Mouse (Mus musculus) right cerebral cortex, adult 18-20 months (tissue): ENCODE measurements at regions not wholly inside any gene's neighbourhood (a gene's known extent, or its start where the extent isn't known, plus 50 kb on each side); places are given as distances from the start of the nearest gene placed in this dataset.

Source experiments
- DNase-seq: peaks from one replicate; pipeline ENCODE4 v3.0.0; 2022; ENCODE audit warnings: mixed read lengths

DNA sequence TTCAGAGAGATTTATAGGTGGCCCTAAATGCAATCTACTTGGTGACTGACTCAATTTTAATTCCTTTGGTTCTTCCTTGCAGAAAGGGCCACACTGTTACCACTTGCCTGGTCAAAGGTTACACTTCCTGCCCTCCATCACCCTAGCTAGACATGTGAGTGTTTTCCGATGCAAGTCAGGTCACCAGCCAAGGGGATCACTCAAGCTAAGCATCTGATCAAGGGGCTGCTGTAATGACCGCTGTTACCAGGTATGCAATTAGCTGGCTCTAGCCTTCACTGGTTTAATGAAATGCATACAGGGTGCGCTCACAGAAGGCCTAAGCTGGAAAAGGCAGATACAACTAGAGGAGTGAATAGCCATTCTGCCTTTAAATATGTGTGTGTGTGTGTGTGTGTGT lies 105.1 kb downstream of the Mtx2 start:
- DNase-seq, result no peak

DNA sequence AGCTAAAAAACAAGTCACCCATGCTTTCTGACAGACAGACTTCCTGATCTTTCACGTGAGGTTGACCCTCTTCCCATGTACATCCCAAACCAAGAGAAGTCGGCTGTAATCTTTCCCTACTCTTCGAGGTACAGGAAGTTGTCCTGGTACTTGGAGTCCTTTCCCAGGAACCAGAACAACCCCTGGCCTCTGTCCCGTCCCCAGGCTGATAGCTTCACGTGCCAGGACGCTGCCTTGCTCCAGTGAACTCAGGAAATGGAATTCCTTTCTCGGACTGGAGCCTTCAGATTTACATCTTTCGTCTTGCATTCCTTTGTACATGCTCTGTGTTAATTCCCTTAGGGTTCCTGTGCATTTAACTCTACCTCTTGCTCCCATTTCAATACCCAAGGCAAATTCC lies 107.6 kb downstream of the Mtx2 start:
- DNase-seq, result no peak

DNA sequence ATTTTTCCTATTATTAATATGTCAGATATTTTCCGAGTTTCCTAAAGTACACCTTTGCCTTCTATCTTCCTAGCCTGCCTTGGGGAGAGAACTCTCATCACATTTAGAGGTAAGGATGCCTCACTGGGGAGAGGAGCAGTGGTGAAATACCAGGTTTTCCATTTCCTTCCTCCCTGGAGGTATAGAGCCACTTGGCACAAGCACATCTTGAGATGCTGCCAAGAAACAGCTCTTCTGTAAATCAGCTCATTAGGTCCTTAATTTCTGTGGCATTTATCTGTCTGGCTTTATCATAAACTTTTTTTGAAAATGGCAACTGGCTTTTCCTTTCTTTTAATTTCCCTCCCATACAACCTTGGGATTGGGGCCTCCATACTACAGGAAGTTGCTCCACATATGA lies 108.2 kb downstream of the Mtx2 start:
- no peak for DNase-seq

- DNase-seq, result no peak
These were observed 113.1 kb downstream of the Mtx2 start for GRCm38 (mm10) chr2:74938711-74939110.

GRCm38 (mm10) chr2:74941966-74942365 lies 116.4 kb downstream of the Mtx2 start:
- no peak for DNase-seq

DNA sequence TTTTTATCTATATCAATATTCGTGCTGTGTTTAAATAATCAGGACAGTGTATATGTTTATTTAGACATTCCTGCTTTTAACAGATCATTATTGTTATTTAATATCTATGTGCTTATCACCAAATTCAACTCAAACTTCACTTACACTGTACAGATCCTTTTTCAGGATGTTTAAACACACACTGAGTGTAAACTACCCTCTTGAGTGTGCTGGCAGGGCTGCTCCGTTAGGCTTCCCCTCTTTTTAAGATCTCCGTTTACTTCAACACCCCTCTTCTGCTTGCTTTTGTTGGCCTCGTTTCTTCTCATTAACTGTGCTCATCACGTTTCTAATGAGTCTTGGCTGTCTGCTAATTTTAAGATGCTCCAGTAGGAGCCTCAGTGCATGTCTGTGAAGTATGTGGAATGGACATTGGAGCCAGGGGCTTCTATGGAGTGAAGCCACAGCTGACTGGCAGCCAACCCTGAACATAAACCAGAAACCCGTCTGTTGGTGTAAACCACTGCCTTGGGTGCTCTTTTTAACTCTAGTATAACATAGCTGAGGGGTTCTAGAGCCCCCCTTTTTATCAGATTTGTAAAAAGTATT lies 117.1 kb downstream of the Mtx2 start:
- no peak for DNase-seq

DNA sequence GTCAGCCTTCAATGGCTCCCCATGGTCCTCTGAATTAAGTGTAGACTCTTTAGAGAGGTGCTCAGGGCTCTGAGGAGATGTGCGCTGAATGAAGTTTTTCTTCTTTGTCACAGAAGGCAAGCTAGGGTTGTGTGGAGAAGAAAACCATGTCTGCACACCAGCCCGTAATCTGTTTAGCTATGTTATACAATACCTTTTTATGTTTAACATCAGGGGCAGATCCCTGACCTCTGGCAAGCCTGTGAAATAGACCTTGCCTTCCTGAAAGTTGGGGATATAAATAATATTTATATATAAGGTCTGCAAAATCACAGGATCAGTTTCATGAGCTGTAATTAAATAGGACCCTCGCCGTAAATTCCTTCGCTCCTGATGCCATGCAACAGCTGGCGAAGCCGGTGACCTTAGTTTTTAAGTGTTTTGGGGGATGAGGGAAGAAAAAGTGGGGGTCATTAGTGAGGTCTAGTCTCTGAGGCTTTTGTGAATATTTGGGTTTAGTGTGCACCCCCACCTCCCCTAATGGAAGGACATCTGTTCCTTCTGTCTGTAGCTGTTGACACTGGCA lies 119.7 kb downstream of the Mtx2 start:
- DNase-seq, result no peak

DNA sequence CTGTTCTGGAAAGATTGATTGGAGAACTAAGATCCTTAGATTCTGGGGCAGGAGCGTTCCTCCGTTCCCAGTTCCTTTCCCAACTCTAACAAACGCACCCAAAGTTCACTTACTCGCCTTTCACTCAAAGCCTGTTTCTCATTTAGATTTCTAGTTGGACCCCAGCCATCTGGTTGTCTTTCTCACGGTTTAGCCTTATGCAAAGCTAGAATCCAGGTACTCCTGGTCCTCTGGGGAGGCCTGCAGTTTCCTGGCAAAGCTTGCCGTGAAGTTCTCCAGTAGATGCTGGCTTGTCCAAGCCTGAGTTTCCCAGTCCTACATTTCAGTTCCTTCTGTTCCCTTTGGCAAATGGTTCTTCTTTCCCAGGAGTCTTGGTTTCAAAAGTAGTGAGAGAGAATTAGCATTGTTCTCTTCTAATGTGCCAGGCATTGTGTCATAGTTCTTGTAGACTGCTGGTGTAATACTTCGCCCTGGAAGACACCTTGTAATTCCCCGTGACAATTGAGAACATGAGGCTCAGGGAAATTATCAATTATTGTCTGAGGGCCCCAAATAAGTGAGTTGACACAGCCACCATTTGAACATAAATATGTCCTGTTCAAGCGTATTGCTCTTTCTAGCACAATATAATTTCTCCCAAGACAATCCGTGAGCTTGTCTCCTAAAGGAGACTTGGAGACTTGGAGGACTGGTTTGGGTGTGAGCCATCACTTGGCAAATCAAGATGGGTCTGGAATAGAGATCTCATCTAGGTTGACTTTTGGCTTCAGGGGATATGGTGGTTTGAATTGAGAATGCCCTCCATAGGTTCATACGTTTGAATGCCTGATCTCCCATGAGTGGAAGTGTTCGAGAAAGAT lies 126.0 kb downstream of the Mtx2 start:
- no peak for DNase-seq

- DNase-seq, result no peak
These were observed 128.5 kb downstream of the Mtx2 start for GRCm38 (mm10) chr2:74954101-74954500.

- no peak for DNase-seq
These were observed 129.9 kb downstream of the Mtx2 start for GRCm38 (mm10) chr2:74955281-74956128.

GRCm38 (mm10) chr2:74956129-74956450 lies 130.5 kb downstream of the Mtx2 start:
- no peak for DNase-seq

DNA sequence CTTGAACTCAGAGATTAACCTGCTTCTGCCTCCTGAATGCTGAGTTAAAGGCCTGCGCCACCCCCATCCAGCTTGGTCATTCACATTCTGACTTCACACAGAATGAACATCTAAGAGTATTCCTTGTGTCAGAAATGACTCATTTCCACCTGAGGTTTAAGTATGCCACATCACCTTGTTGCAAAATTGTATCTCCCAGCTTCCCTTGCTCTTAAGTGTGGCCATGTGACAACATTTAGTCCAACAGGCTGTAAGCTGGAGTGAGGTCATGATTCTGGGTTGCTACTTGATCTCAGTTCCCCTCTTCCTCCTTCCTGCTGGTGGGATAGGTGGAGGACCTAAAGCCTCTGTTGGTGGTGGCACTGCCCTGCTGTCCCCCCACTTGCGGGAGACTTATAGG lies 131.0 kb downstream of the Mtx2 start:
- no peak for DNase-seq

GRCm38 (mm10) chr2:74959936-74960335 lies 134.3 kb downstream of the Mtx2 start:
- no peak for DNase-seq

- DNase-seq, result no peak
These were observed 136.8 kb downstream of the Mtx2 start for GRCm38 (mm10) chr2:74962416-74962815.

DNA sequence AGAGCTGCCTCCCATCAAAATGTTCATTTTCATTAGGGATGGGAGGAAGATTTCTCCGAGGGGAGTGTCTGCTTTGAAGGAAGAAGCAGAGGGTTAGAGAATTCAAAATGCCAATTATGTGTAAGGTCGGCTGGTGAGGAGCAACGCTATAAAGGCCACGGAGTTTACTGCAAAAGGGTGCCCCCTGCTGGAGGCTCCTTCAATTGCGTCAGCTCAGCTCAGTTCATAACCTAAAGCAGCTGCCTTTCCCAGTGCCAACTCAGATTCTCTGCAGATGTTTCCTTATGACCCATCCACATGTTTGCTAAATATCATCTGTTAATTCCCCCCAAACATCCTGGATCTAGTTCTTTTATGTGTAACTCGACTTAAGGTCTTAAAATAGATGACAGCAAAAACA lies 138.8 kb downstream of the Mtx2 start:
- peak; percentile 77 for DNase-seq

GRCm38 (mm10) chr2:74964980-74965379 lies 139.4 kb downstream of the Mtx2 start:
- DNase-seq, result no peak

DNA sequence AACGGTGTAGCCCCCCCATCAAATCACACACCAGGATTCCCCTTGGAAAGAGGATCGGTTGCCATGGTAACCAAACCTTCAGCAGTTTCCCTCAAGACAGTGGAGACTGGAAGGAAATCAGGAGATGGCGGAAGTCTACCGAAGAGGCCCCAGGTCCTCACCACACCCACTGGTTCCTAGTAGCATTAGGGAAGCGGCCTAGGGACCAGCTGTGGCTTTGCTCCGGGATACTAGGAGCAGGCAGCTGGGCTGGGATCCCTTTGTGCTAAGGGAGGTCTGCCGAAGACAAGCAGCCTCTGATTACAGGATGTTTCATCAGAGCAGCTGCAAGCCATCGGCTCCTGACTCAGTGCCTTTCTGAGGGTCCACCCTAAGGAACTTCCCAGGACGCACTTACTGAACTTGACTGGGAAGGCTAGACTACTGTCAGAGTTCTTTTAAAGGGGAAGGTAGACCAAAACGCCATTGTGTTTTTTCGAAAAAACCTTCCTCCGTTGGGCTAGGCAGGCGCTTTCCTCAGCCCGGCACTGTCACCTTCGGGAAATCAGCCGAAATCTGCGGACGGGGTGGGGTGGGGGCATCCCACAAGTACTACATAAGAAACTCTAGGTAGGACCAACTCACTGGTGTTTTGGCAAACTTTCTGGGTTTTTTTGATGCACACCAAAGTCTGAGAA lies 139.9 kb downstream of the Mtx2 start:
- DNase-seq, result no peak

GRCm38 (mm10) chr2:74970611-74971265 lies 145.1 kb downstream of the Mtx2 start:
- DNase-seq, result no peak

GRCm38 (mm10) chr2:74973386-74973785 lies 147.8 kb downstream of the Mtx2 start:
- no peak for DNase-seq

DNA sequence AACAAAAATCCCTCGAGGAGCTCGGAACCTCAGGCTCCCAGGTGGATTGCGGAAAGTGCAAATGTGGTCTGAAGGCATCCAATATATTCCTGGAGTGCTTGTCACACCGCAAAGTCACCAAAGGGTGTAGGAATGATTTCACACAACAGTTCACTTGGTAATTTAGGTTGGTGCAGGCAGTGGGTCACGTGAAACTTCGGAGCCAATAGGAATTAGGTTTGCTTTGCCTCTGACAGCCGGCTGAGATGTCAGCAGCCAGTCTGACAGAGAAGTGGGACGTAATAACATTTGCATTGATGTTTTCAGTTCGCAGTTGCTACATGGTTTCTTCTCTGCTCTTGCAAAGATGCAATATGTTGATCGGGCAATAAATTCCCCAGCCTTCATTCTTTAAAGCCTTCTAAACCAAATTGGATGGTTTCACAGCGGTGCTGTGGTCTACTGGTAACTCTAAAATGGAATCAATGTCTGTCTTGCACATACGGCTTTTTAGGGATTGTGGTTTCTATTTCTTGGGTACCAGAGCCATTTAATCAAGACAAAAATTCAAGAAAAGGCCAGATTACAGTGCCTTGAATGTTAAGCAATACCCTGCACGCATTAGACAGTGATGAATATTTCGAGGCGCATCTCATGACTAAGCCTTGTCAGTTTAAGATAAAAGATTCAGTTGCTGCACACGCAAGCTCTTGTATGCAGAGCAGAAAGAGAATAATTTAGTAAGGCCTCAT lies 149.2 kb downstream of the Mtx2 start:
- peak; percentile 23 for DNase-seq

GRCm38 (mm10) chr2:74977348-74977747 lies 151.7 kb downstream of the Mtx2 start:
- no peak for DNase-seq

GRCm38 (mm10) chr2:74977828-74978227 lies 152.2 kb downstream of the Mtx2 start:
- no peak for DNase-seq
